In genomic region chr12:15449484-15449883, GRCm38 (mm10) we compare ENCODE assay signal across 26 mouse cellular contexts.
"Had no signal": no experiment of that assay in that cellular context is flagged by ENCODE, and none has a peak within 500 bp of the region (broad histone marks: within the 10 kb centered on the region; RNA-seq: fewer than 3 reads in every experiment).

No protein-coding gene starts in this region.

- H3K9me3 ChIP-seq: embryonic facial prominence, embryonic 10.5 days; embryonic facial prominence, embryonic 12.5 days; embryonic facial prominence, embryonic 13.5 days; embryonic facial prominence, embryonic 15.5 days; forebrain, embryonic 10.5 days; forebrain, embryonic 12.5 days; forebrain, embryonic 13.5 days; forebrain, embryonic 15.5 days; heart, embryonic 10.5 days had no signal

- H3K36me3 ChIP-seq: embryonic facial prominence, embryonic 10.5 days; embryonic facial prominence, embryonic 12.5 days; embryonic facial prominence, embryonic 13.5 days; embryonic facial prominence, embryonic 15.5 days; forebrain, embryonic 10.5 days; forebrain, embryonic 12.5 days; forebrain, embryonic 15.5 days; heart, embryonic 10.5 days had no signal

- H3K9ac ChIP-seq: embryonic facial prominence, embryonic 12.5 days; embryonic facial prominence, embryonic 13.5 days; embryonic facial prominence, embryonic 15.5 days; forebrain, embryonic 12.5 days; forebrain, embryonic 13.5 days; forebrain, embryonic 15.5 days had no signal

- DNase-seq: cerebellum, adult 9-11 months; cerebellum, postnatal 10 days; cerebellum, postnatal 14 days; cerebellum, postnatal 25 days; cerebellum, postnatal 36 days; embryo, embryonic 11 days; gastrocnemius, adult 2 months; gastrocnemius, postnatal 10 days; gastrocnemius, postnatal 14 days; gastrocnemius, postnatal 25 days; gastrocnemius, postnatal 36 days; heart, adult 11 months; heart, adult 18-20 months; heart, adult 2 months had no signal

- H3K4me2 ChIP-seq: embryonic facial prominence, embryonic 12.5 days; embryonic facial prominence, embryonic 13.5 days; embryonic facial prominence, embryonic 15.5 days; forebrain, embryonic 12.5 days; forebrain, embryonic 13.5 days; forebrain, embryonic 15.5 days had no signal

- H3K4me1 ChIP-seq: embryonic facial prominence, embryonic 10.5 days; embryonic facial prominence, embryonic 12.5 days; embryonic facial prominence, embryonic 13.5 days; embryonic facial prominence, embryonic 15.5 days; forebrain, embryonic 10.5 days; forebrain, embryonic 12.5 days; forebrain, embryonic 13.5 days; forebrain, embryonic 15.5 days; heart, embryonic 10.5 days had no signal

- H3K27me3 ChIP-seq: embryonic facial prominence, embryonic 12.5 days; embryonic facial prominence, embryonic 13.5 days; embryonic facial prominence, embryonic 15.5 days; forebrain, embryonic 12.5 days; forebrain, embryonic 13.5 days; forebrain, embryonic 15.5 days had no signal

- H3K27ac ChIP-seq: embryonic facial prominence, embryonic 10.5 days; embryonic facial prominence, embryonic 12.5 days; embryonic facial prominence, embryonic 13.5 days; embryonic facial prominence, embryonic 15.5 days; forebrain, embryonic 10.5 days; forebrain, embryonic 12.5 days; forebrain, embryonic 13.5 days; forebrain, embryonic 15.5 days; gastrocnemius, adult 2 months; heart, adult 2 months; heart, embryonic 10.5 days had no signal

- H3K4me3 ChIP-seq: embryonic facial prominence, embryonic 10.5 days; embryonic facial prominence, embryonic 12.5 days; embryonic facial prominence, embryonic 13.5 days; embryonic facial prominence, embryonic 15.5 days; erythroblast, embryonic 14.5 days; forebrain, embryonic 10.5 days; forebrain, embryonic 12.5 days; forebrain, embryonic 13.5 days; forebrain, embryonic 15.5 days; gastrocnemius, adult 2 months; heart, adult 2 months; heart, embryonic 10.5 days had no signal

- ATAC-seq: forebrain, embryonic 13.5 days; forebrain, embryonic 14.5 days; forebrain, embryonic 15.5 days; forebrain, embryonic 16.5 days had no signal
